27 mouse cellular contexts compared by ENCODE assay signal in genomic region chr17:86676336-86676735, GRCm38 (mm10).
"Had no signal": no experiment of that assay in that cellular context is flagged by ENCODE, and none has a peak within 500 bp of the region (broad histone marks: within the 10 kb centered on the region; RNA-seq: fewer than 3 reads in every experiment).

No protein-coding gene starts in this region.

- H3K4me1 ChIP-seq: limb, embryonic 10.5 days; limb, embryonic 12.5 days; limb, embryonic 13.5 days; limb, embryonic 15.5 days; liver, embryonic 12.5 days; liver, embryonic 13.5 days; liver, embryonic 15.5 days; lung, embryonic 15.5 days; megakaryocyte, embryonic 14.5 days; midbrain, embryonic 10.5 days; midbrain, embryonic 12.5 days; midbrain, embryonic 13.5 days; midbrain, embryonic 15.5 days had no signal

- H3K36me3 ChIP-seq: limb, embryonic 10.5 days; limb, embryonic 12.5 days; limb, embryonic 13.5 days; limb, embryonic 15.5 days; liver, embryonic 12.5 days; liver, embryonic 13.5 days; liver, embryonic 15.5 days; lung, embryonic 15.5 days; midbrain, embryonic 10.5 days; midbrain, embryonic 12.5 days; midbrain, embryonic 13.5 days; midbrain, embryonic 15.5 days had no signal

- H3K9ac ChIP-seq: limb, embryonic 12.5 days; limb, embryonic 13.5 days; limb, embryonic 15.5 days; liver, embryonic 12.5 days; liver, embryonic 13.5 days; liver, embryonic 14.5 days; liver, embryonic 15.5 days; liver, postnatal 0 days; lung, embryonic 14.5 days; lung, embryonic 15.5 days; midbrain, embryonic 12.5 days; midbrain, embryonic 13.5 days; midbrain, embryonic 15.5 days had no signal

- H3K27me3 ChIP-seq: limb, embryonic 12.5 days; limb, embryonic 13.5 days; limb, embryonic 15.5 days; liver, embryonic 13.5 days; liver, embryonic 15.5 days; lung, embryonic 15.5 days; midbrain, embryonic 12.5 days; midbrain, embryonic 13.5 days; midbrain, embryonic 15.5 days had no signal

- H3K4me3 ChIP-seq: limb, embryonic 10.5 days; limb, embryonic 12.5 days; limb, embryonic 13.5 days; limb, embryonic 15.5 days; liver, embryonic 12.5 days; liver, embryonic 13.5 days; liver, embryonic 15.5 days; lung, embryonic 15.5 days; megakaryocyte, embryonic 14.5 days; midbrain, embryonic 10.5 days; midbrain, embryonic 12.5 days; midbrain, embryonic 13.5 days; midbrain, embryonic 15.5 days; myocyte had no signal

- DNase-seq: left cerebral cortex, postnatal 4 days; liver; liver, embryonic 13.5 days; liver, postnatal 0 days; lung, adult 18-20 months; lung, adult 2 months; lung, embryonic 14.5 days; lung, postnatal 10 days; lung, postnatal 14 days; lung, postnatal 36 days; lung, postnatal 4 days; midbrain, embryonic 14.5 days had no signal

- H3K27ac ChIP-seq: limb, embryonic 10.5 days; limb, embryonic 12.5 days; limb, embryonic 13.5 days; limb, embryonic 15.5 days; liver, embryonic 12.5 days; liver, embryonic 13.5 days; liver, embryonic 14.5 days; liver, embryonic 15.5 days; lung, embryonic 15.5 days; macrophage; midbrain, embryonic 10.5 days; midbrain, embryonic 12.5 days; midbrain, embryonic 13.5 days; midbrain, embryonic 15.5 days had no signal
